Mouse (Mus musculus): ENCODE measurements around the gene Trem3.

Gene Trem3

GRCm38 (mm10) chr17:48247221-48247928 lies at the start of gene Trem3:
Gene Trem3, plus strand, starts transcription at chr17:48247777.
- no peak for DNase-seq (ENCODE audit: low read depth, low spot score)

- DNase-seq (ENCODE audit: low read depth, low spot score), result no peak
These were observed 44.5 kb upstream of the Trem3 start for GRCm38 (mm10) chr17:48203086-48203485.

- no peak for DNase-seq (ENCODE audit: low read depth, low spot score)
These were observed 35.0 kb upstream of the Trem3 start for GRCm38 (mm10) chr17:48212596-48212995.

- no peak for DNase-seq (ENCODE audit: low read depth, low spot score)
These were observed 34.1 kb upstream of the Trem3 start for GRCm38 (mm10) chr17:48213511-48213910.

GRCm38 (mm10) chr17:48215429-48215828 lies 32.1 kb upstream of the Trem3 start:
- no peak for DNase-seq (ENCODE audit: low read depth, low spot score)

GRCm38 (mm10) chr17:48230680-48231079 lies 16.9 kb upstream of the Trem3 start:
- no peak for DNase-seq (ENCODE audit: low read depth, low spot score)

GRCm38 (mm10) chr17:48232518-48232917 lies 15.1 kb upstream of the Trem3 start, which contains the start of gene Trem1:
Gene Trem1, plus strand, starts transcription at chr17:48232768.
- DNase-seq (ENCODE audit: low read depth, low spot score), result no peak

GRCm38 (mm10) chr17:48233789-48234188 lies 13.8 kb upstream of the Trem3 start:
- no peak for DNase-seq (ENCODE audit: low read depth, low spot score)

GRCm38 (mm10) chr17:48234550-48234949 lies 13.0 kb upstream of the Trem3 start:
- no peak for DNase-seq (ENCODE audit: low read depth, low spot score)

GRCm38 (mm10) chr17:48235773-48236370 lies 11.7 kb upstream of the Trem3 start:
- peak; percentile 58 for DNase-seq (ENCODE audit: low read depth, low spot score)

- DNase-seq (ENCODE audit: low read depth, low spot score), result no peak
These were observed 10.0 kb upstream of the Trem3 start for GRCm38 (mm10) chr17:48237621-48238020.

GRCm38 (mm10) chr17:48249039-48249438 lies 1.5 kb downstream of the Trem3 start:
- DNase-seq (ENCODE audit: low read depth, low spot score), result no peak

- DNase-seq (ENCODE audit: low read depth, low spot score), result no peak
These were observed 1.9 kb downstream of the Trem3 start for GRCm38 (mm10) chr17:48249501-48249900.

GRCm38 (mm10) chr17:48250631-48251030 lies 3.1 kb downstream of the Trem3 start:
- DNase-seq (ENCODE audit: low read depth, low spot score), result no peak

GRCm38 (mm10) chr17:48256575-48256974 lies 9.0 kb downstream of the Trem3 start:
- DNase-seq (ENCODE audit: low read depth, low spot score), result no peak

- no peak for DNase-seq (ENCODE audit: low read depth, low spot score)
These were observed 14.3 kb downstream of the Trem3 start for GRCm38 (mm10) chr17:48261868-48262267.

GRCm38 (mm10) chr17:48263741-48264362 lies 16.3 kb downstream of the Trem3 start, which contains the start of gene Treml4:
Gene Treml4, plus strand, starts transcription at chr17:48264295.
- DNase-seq (ENCODE audit: low read depth, low spot score), result no peak

GRCm38 (mm10) chr17:48264662-48265061 lies 17.1 kb downstream of the Trem3 start:
- DNase-seq (ENCODE audit: low read depth, low spot score), result no peak

- no peak for DNase-seq (ENCODE audit: low read depth, low spot score)
These were observed 18.6 kb downstream of the Trem3 start for GRCm38 (mm10) chr17:48266138-48266537.

GRCm38 (mm10) chr17:48266610-48267304 lies 19.2 kb downstream of the Trem3 start:
- no peak for DNase-seq (ENCODE audit: low read depth, low spot score)

- DNase-seq (ENCODE audit: low read depth, low spot score), result no peak
These were observed 20.0 kb downstream of the Trem3 start for GRCm38 (mm10) chr17:48267591-48267990.

GRCm38 (mm10) chr17:48268276-48268675 lies 20.7 kb downstream of the Trem3 start:
- DNase-seq (ENCODE audit: low read depth, low spot score), result no peak
